Mouse (Mus musculus) ES-E14 (cell line): ENCODE data around the gene Efcab3.

Source experiments
- CHD2 ChIP-seq: IDR thresholded peaks from 2 replicates; pipeline ENCODE4 v1.6.1; 2014; ENCODE audit warnings: mild to moderate bottlenecking, low read depth, low read length, inconsistent platforms
- ZC3H11A ChIP-seq: IDR thresholded peaks from 2 replicates; pipeline ENCODE4 v1.6.1; 2012; ENCODE audit warnings: low read depth, mild to moderate bottlenecking, inconsistent platforms, low read length, borderline replicate concordance
- ZNF384 ChIP-seq: IDR thresholded peaks from 2 replicates; pipeline ENCODE4 v1.6.1; 2012; ENCODE audit warnings: low read depth, low read length, inconsistent platforms

- TF ChIP-seq ZC3H11A (no peak), CHD2 (no peak), ZNF384 (no peak)
Observed at GRCm38 (mm10) chr11:105152357-105152899, 89.0 kb downstream of the Efcab3 start.
